Mouse (Mus musculus) megakaryocyte-erythroid progenitor cell, adult 5 weeks (primary cell): Measurements from ENCODE around the gene Tipin. TPM values are rescaled to one million over a fixed set of nuclear protein-coding genes. Genes with fewer than 3 reads are reported as not detected.

Experiments
- polyA plus RNA-seq: library from polyadenylated mRNA; stranded (reverse); fragments of >175 nt; gene quantifications from 2 replicates; pipeline ENCODE4 v1.2.3, GENCODE M21; 2012

Tipin gene
- polyA plus RNA-seq = 5.4 and 5.5 TPM in 2 replicates

GRCm38 (mm10) chr9:64281105-64281780, at the start of gene Tipin:
Tipin (plus strand) TSS chr9:64281581.

GRCm38 (mm10) chr9:64234768-64235435, 46.5 kb upstream of the Tipin start, which contains the start of gene Uchl4:
Uchl4 (plus strand) TSS chr9:64235201.

GRCm38 (mm10) chr9:64253021-64253904, 28.1 kb upstream of the Tipin start, which contains the start of gene Map2k1:
Map2k1 (minus strand) TSS chr9:64253631.

GRCm38 (mm10) chr9:64341254-64341566, 59.8 kb downstream of the Tipin start, which contains the start of gene Dis3l:
Dis3l (minus strand) TSS chr9:64341288.

Other genes with a start within 250 kb of the Tipin start
- gene Lctl, start 164.4 kb upstream of the Tipin start, polyA plus RNA-seq = not detected in 2 replicates
- 7.6 and 9.2 TPM in 2 replicates for gene Zwilch, start 108.5 kb upstream of the Tipin start, polyA plus RNA-seq
- 412 and 479 TPM in 2 replicates for gene Rpl4, start 108.2 kb upstream of the Tipin start, polyA plus RNA-seq
- 4.0 and 4.4 TPM in 2 replicates for gene Snapc5, start 102.3 kb upstream of the Tipin start, polyA plus RNA-seq
- gene Uchl4, start 46.4 kb upstream of the Tipin start, polyA plus RNA-seq = not detected in 2 replicates
- gene Map2k1, start 27.9 kb upstream of the Tipin start, polyA plus RNA-seq = 25.4 and 27.1 TPM in 2 replicates
- gene Dis3l, start 59.7 kb downstream of the Tipin start, polyA plus RNA-seq = 6.7 and 6.8 TPM in 2 replicates
- 0.01 and 0.21 TPM in 2 replicates for gene Megf11, start 104.0 kb downstream of the Tipin start, polyA plus RNA-seq